Mouse (Mus musculus): ENCODE results near the gene Chst15. TPM values are rescaled to one million over a fixed set of nuclear protein-coding genes. Genes with fewer than 3 reads are reported as not detected.

The Chst15 gene
- polyA plus RNA-seq, 1 experiment, result 1.8 TPM

GRCm38 (mm10) chr7:132199686-132200085 is 117.3 kb downstream of the Chst15 start:
- H3K36me3 ChIP-seq (ENCODE audit: control insufficient read depth, insufficient read depth, low read length), result no peaks in the 10 kb centered on the region
- H3K27ac ChIP-seq (ENCODE audit: control insufficient read depth, insufficient read depth, low read depth, low read length), result no peak overlapping the region
- TF ChIP-seq CTCF (IDR thresholded peaks at IDR 0.05; ENCODE audit: control insufficient read depth, insufficient read depth, insufficient replicate concordance, low read depth, low read length) (no peak), POLR2A (IDR thresholded peaks at IDR 0.05; ENCODE audit: control insufficient read depth, low read depth, low read length) (no peak)
- H3K4me1 ChIP-seq (ENCODE audit: control insufficient read depth, insufficient read depth, low read length), result no peaks in the 10 kb centered on the region
- H3K27me3 ChIP-seq (ENCODE audit: control insufficient read depth, insufficient read depth, low read length), result no peaks in the 10 kb centered on the region
- H3K4me3 ChIP-seq (ENCODE audit: control insufficient read depth, low read depth, low read length), result no peak overlapping the region

- H3K27me3 ChIP-seq (ENCODE audit: control insufficient read depth, insufficient read depth, low read length), result no peaks in the 10 kb centered on the region
- no peaks in the 10 kb centered on the region for H3K4me1 ChIP-seq (ENCODE audit: control insufficient read depth, insufficient read depth, low read length)
- no peak for TF ChIP-seq CTCF (IDR thresholded peaks at IDR 0.05; ENCODE audit: control insufficient read depth, insufficient read depth, insufficient replicate concordance, low read depth, low read length)
- no peak for TF ChIP-seq POLR2A (IDR thresholded peaks at IDR 0.05; ENCODE audit: control insufficient read depth, low read depth, low read length)
- H3K27ac ChIP-seq (ENCODE audit: control insufficient read depth, insufficient read depth, low read depth, low read length), result no peak overlapping the region
- H3K4me3 ChIP-seq (ENCODE audit: control insufficient read depth, low read depth, low read length), result no peak overlapping the region
- no peaks in the 10 kb centered on the region for H3K36me3 ChIP-seq (ENCODE audit: control insufficient read depth, insufficient read depth, low read length)
Observed at GRCm38 (mm10) chr7:132198806-132199205, 118.2 kb downstream of the Chst15 start.

- H3K4me3 ChIP-seq (ENCODE audit: control insufficient read depth, low read depth, low read length), result no peak overlapping the region
- no peaks in the 10 kb centered on the region for H3K27me3 ChIP-seq (ENCODE audit: control insufficient read depth, insufficient read depth, low read length)
- no peaks in the 10 kb centered on the region for H3K36me3 ChIP-seq (ENCODE audit: control insufficient read depth, insufficient read depth, low read length)
- no peak for TF ChIP-seq CTCF (IDR thresholded peaks at IDR 0.05; ENCODE audit: control insufficient read depth, insufficient read depth, insufficient replicate concordance, low read depth, low read length)
- no peak for TF ChIP-seq POLR2A (IDR thresholded peaks at IDR 0.05; ENCODE audit: control insufficient read depth, low read depth, low read length)
- H3K27ac ChIP-seq (ENCODE audit: control insufficient read depth, insufficient read depth, low read depth, low read length), result no peak overlapping the region
- no peaks in the 10 kb centered on the region for H3K4me1 ChIP-seq (ENCODE audit: control insufficient read depth, insufficient read depth, low read length)
Observed at GRCm38 (mm10) chr7:132197817-132198475, 119.1 kb downstream of the Chst15 start.

GRCm38 (mm10) chr7:132196581-132196980 is 120.4 kb downstream of the Chst15 start:
- H3K27ac ChIP-seq (ENCODE audit: control insufficient read depth, insufficient read depth, low read depth, low read length), result no peak overlapping the region
- TF ChIP-seq POLR2A (IDR thresholded peaks at IDR 0.05; ENCODE audit: control insufficient read depth, low read depth, low read length) (no peak), CTCF (IDR thresholded peaks at IDR 0.05; ENCODE audit: control insufficient read depth, insufficient read depth, insufficient replicate concordance, low read depth, low read length) (no peak)
- H3K4me3 ChIP-seq (ENCODE audit: control insufficient read depth, low read depth, low read length), result no peak overlapping the region
- H3K4me1 ChIP-seq (ENCODE audit: control insufficient read depth, insufficient read depth, low read length), result no peaks in the 10 kb centered on the region
- no peaks in the 10 kb centered on the region for H3K36me3 ChIP-seq (ENCODE audit: control insufficient read depth, insufficient read depth, low read length)
- no peaks in the 10 kb centered on the region for H3K27me3 ChIP-seq (ENCODE audit: control insufficient read depth, insufficient read depth, low read length)

- no peak overlapping the region for H3K27ac ChIP-seq (ENCODE audit: control insufficient read depth, insufficient read depth, low read depth, low read length)
- H3K36me3 ChIP-seq (ENCODE audit: control insufficient read depth, insufficient read depth, low read length), result no peaks in the 10 kb centered on the region
- no peak overlapping the region for H3K4me3 ChIP-seq (ENCODE audit: control insufficient read depth, low read depth, low read length)
- TF ChIP-seq POLR2A (IDR thresholded peaks at IDR 0.05; ENCODE audit: control insufficient read depth, low read depth, low read length) (no peak), CTCF (IDR thresholded peaks at IDR 0.05; ENCODE audit: control insufficient read depth, insufficient read depth, insufficient replicate concordance, low read depth, low read length) (no peak)
- H3K27me3 ChIP-seq (ENCODE audit: control insufficient read depth, insufficient read depth, low read length), result no peaks in the 10 kb centered on the region
- H3K4me1 ChIP-seq (ENCODE audit: control insufficient read depth, insufficient read depth, low read length), result no peaks in the 10 kb centered on the region
Observed at GRCm38 (mm10) chr7:132193606-132194005, 123.4 kb downstream of the Chst15 start.

- Histone ChIP-seq H3K36me3 (ENCODE audit: control insufficient read depth, insufficient read depth, low read length) (no peaks in the 10 kb centered on the region), H3K27me3 (ENCODE audit: control insufficient read depth, insufficient read depth, low read length) (no peaks in the 10 kb centered on the region), H3K4me1 (ENCODE audit: control insufficient read depth, insufficient read depth, low read length) (no peaks in the 10 kb centered on the region), H3K27ac (ENCODE audit: control insufficient read depth, insufficient read depth, low read depth, low read length) (no peak overlapping the region), H3K4me3 (ENCODE audit: control insufficient read depth, low read depth, low read length) (no peak overlapping the region)
- no peak for TF ChIP-seq POLR2A (IDR thresholded peaks at IDR 0.05; ENCODE audit: control insufficient read depth, low read depth, low read length)
- no peak for TF ChIP-seq CTCF (IDR thresholded peaks at IDR 0.05; ENCODE audit: control insufficient read depth, insufficient read depth, insufficient replicate concordance, low read depth, low read length)
Observed at GRCm38 (mm10) chr7:132187456-132187855, 129.6 kb downstream of the Chst15 start.

Other genes starting within 250 kb of the Chst15 start
- 0.61 and 1.3 TPM in 2 replicates for gene Cpxm2, start 162.5 kb downstream of the Chst15 start, polyA plus RNA-seq (2012; rRNA removed)